Mouse (Mus musculus) liver, embryonic 12.5 days (tissue): ENCODE data around the gene Heca. TPM values are rescaled to one million over a fixed set of nuclear protein-coding genes. Genes with fewer than 3 reads are reported as not detected.
A peak's percentile ranks its signal among the peaks of the same experiment; 100 is the strongest.
"Not testable (repeated sequence)": the region's sequence is repeated elsewhere in the genome, so short reads cannot be mapped to it uniquely, and the experiment has no call there.

Experiments used
- ATAC-seq: fragments of 200-750 bp; cut with Nextera tagmentation; 2 replicates; pipeline ENCODE4 v1.8.0; 2017; ENCODE audit warnings: moderate number of reproducible peaks, mild to moderate bottlenecking, moderate library complexity
- H3K27ac ChIP-seq: fragments of 300-500 bp; sonication (generic); 2 replicates; pipeline ENCODE4 v1.5.1; 2016; ENCODE audit warnings: mild to moderate bottlenecking
- H3K27me3 ChIP-seq: fragments of 300-500 bp; sonication (generic); replicated peaks from 2 replicates; pipeline ENCODE4 v1.6.1; 2016; ENCODE audit warnings: mild to moderate bottlenecking, moderate library complexity
- H3K36me3 ChIP-seq: fragments of 300-500 bp; sonication (generic); 2 replicates; pipeline ENCODE4 v1.6.1; 2016; ENCODE audit warnings: mild to moderate bottlenecking, moderate library complexity
- H3K4me1 ChIP-seq: fragments of 300-500 bp; sonication (generic); 2 replicates; pipeline ENCODE4 v1.6.1; 2016
- H3K4me2 ChIP-seq: fragments of 300-500 bp; sonication (generic); 2 replicates; pipeline ENCODE4 v1.6.1; 2016; ENCODE audit warnings: mild to moderate bottlenecking, moderate library complexity
- H3K4me3 ChIP-seq: fragments of 300-500 bp; sonication (generic); 2 replicates; pipeline ENCODE4 v1.5.1; 2016; ENCODE audit warnings: mild to moderate bottlenecking, moderate library complexity
- H3K9ac ChIP-seq: fragments of 300-500 bp; sonication (generic); 2 replicates; pipeline ENCODE4 v1.6.1; 2016; ENCODE audit warnings: mild to moderate bottlenecking, moderate library complexity
- H3K9me3 ChIP-seq: fragments of 300-500 bp; sonication (generic); replicated peaks from 2 replicates; pipeline ENCODE4 v1.6.1; 2016; ENCODE audit warnings: mild to moderate bottlenecking, moderate library complexity
- WGBS: fragments of 180-500 bp; shearing (Covaris S2); methylation state at CpG from one replicate; pipeline ENCODE4 v1.1.7; 2016; ENCODE audit not compliant: insufficient replicate concordance; 5-methylcytosine and 5-hydroxymethylcytosine counted together
- polyA plus RNA-seq: library from polyadenylated mRNA; unstranded; fragments of >200 nt; fragmentation: Nextera tagmentation; extraction: Ambion mirVana; gene quantifications from 2 replicates; pipeline ENCODE4 v1.2.1, GENCODE M21; 2016

Heca gene
- polyA plus RNA-seq, 1 experiment from 2014 or later: 3.4 TPM

GRCm38 (mm10) chr10:17931157-17931556, 16.7 kb downstream of the Heca start:
- Histone ChIP-seq H3K9ac (no peak overlapping the region), H3K4me3 (no peak overlapping the region), H3K27ac (no peak overlapping the region), H3K9me3 (no peaks in the 10 kb centered on the region), H3K4me2 (no peak overlapping the region), H3K27me3 (no peaks in the 10 kb centered on the region), H3K4me1 (peaks cover 20% of the 10 kb centered on the region), H3K36me3 (0 out of 2 replicates have a peak, but pooled peaks cover 2% of the 10 kb centered on the region)
- 52% methylated on average over 1 of the region's 1 CpGs for WGBS
- no peak for ATAC-seq

- no peak overlapping the region for H3K4me3 ChIP-seq
- H3K27me3 ChIP-seq: no peaks in the 10 kb centered on the region
- H3K9me3 ChIP-seq: no peaks in the 10 kb centered on the region
- H3K4me2 ChIP-seq: no peak overlapping the region
- ATAC-seq: no peak
- peaks cover 24% of the 10 kb centered on the region for H3K4me1 ChIP-seq
- WGBS: 47% methylated on average over 6 of the region's 6 CpGs
- no peak overlapping the region for H3K9ac ChIP-seq
- 0 out of 2 replicates have a peak, but pooled peaks cover 2% of the 10 kb centered on the region for H3K36me3 ChIP-seq
- H3K27ac ChIP-seq: no peak overlapping the region
These were observed 17.3 kb downstream of the Heca start for GRCm38 (mm10) chr10:17930445-17931083.

- peaks cover 30% of the 10 kb centered on the region for H3K4me1 ChIP-seq
- no peak overlapping the region for H3K4me2 ChIP-seq
- ATAC-seq: no peak
- no peaks in the 10 kb centered on the region for H3K27me3 ChIP-seq
- H3K9me3 ChIP-seq: no peaks in the 10 kb centered on the region
- WGBS: 80% methylated on average over 3 of the region's 3 CpGs
- no peak overlapping the region for H3K27ac ChIP-seq
- no peak overlapping the region for H3K9ac ChIP-seq
- 0 out of 2 replicates have a peak, but pooled peaks cover 2% of the 10 kb centered on the region for H3K36me3 ChIP-seq
- no peak overlapping the region for H3K4me3 ChIP-seq
These were observed 22.7 kb downstream of the Heca start for GRCm38 (mm10) chr10:17925200-17925599.

- no peak overlapping the region for H3K9ac ChIP-seq
- H3K4me3 ChIP-seq: no peak overlapping the region
These were observed 23.7 kb downstream of the Heca start for GRCm38 (mm10) chr10:17924166-17924565.

GRCm38 (mm10) chr10:17921381-17921780, 26.5 kb downstream of the Heca start:
- Histone ChIP-seq H3K27ac (no peak overlapping the region), H3K9ac (no peak overlapping the region), H3K36me3 (no peaks in the 10 kb centered on the region), H3K27me3 (no peaks in the 10 kb centered on the region), H3K4me2 (no peak overlapping the region), H3K4me1 (peaks cover 28% of the 10 kb centered on the region), H3K9me3 (no peaks in the 10 kb centered on the region), H3K4me3 (no peak overlapping the region)
- peak; percentile 61 for ATAC-seq
- 56% methylated on average over 4 of the region's 4 CpGs for WGBS

More at GRCm38 (mm10) chr10:17924166-17924565, 23.7 kb downstream of the Heca start:
- no peaks in the 10 kb centered on the region for H3K9me3 ChIP-seq
- H3K4me1 ChIP-seq: peaks cover 32% of the 10 kb centered on the region
- H3K4me2 ChIP-seq: no peak overlapping the region
- ATAC-seq: no peak
- no peaks in the 10 kb centered on the region for H3K27me3 ChIP-seq
- 59% methylated on average over 3 of the region's 3 CpGs for WGBS
- no peak overlapping the region for H3K27ac ChIP-seq
- H3K36me3 ChIP-seq: 0 out of 2 replicates have a peak, but pooled peaks cover 2% of the 10 kb centered on the region

- peaks cover 22% of the 10 kb centered on the region for H3K4me1 ChIP-seq
- H3K27ac ChIP-seq: no peak overlapping the region
- ATAC-seq: no peak
- H3K9me3 ChIP-seq: no peaks in the 10 kb centered on the region
- no peaks in the 10 kb centered on the region for H3K27me3 ChIP-seq
- H3K4me3 ChIP-seq: no peak overlapping the region
- no peak overlapping the region for H3K4me2 ChIP-seq
- peaks cover 9% of the 10 kb centered on the region for H3K36me3 ChIP-seq
- 62% methylated on average over 5 of the region's 5 CpGs for WGBS
- no peak overlapping the region for H3K9ac ChIP-seq
These were observed 27.9 kb downstream of the Heca start for GRCm38 (mm10) chr10:17919971-17920370.

GRCm38 (mm10) chr10:17919032-17919431, 28.8 kb downstream of the Heca start:
- Histone ChIP-seq H3K27ac (no peak overlapping the region), H3K4me2 (no peak overlapping the region), H3K36me3 (peaks cover 16% of the 10 kb centered on the region), H3K4me3 (no peak overlapping the region), H3K27me3 (no peaks in the 10 kb centered on the region), H3K4me1 (peaks cover 22% of the 10 kb centered on the region), H3K9me3 (no peaks in the 10 kb centered on the region), H3K9ac (no peak overlapping the region)
- no peak for ATAC-seq
- 73% methylated on average over 2 of the region's 2 CpGs for WGBS

GRCm38 (mm10) chr10:17908731-17909130, 39.1 kb downstream of the Heca start:
- no peak overlapping the region for H3K4me3 ChIP-seq
- H3K9ac ChIP-seq: no peak overlapping the region
- ATAC-seq: no peak
- 54% methylated on average over 4 of the region's 4 CpGs for WGBS
- H3K27me3 ChIP-seq: no peaks in the 10 kb centered on the region
- H3K36me3 ChIP-seq: peaks cover 21% of the 10 kb centered on the region
- H3K4me1 ChIP-seq: no peaks in the 10 kb centered on the region
- no peak overlapping the region for H3K4me2 ChIP-seq
- H3K27ac ChIP-seq: no peak overlapping the region
- H3K9me3 ChIP-seq: no peaks in the 10 kb centered on the region

GRCm38 (mm10) chr10:17906405-17906804, 41.5 kb downstream of the Heca start:
- not testable (repeated sequence) for H3K4me2 ChIP-seq, H3K9ac ChIP-seq, H3K4me3 ChIP-seq, H3K27ac ChIP-seq, ATAC-seq, H3K27me3 ChIP-seq, H3K4me1 ChIP-seq, H3K9me3 ChIP-seq
- H3K36me3 ChIP-seq: peaks cover 33% of the 10 kb centered on the region
- WGBS: 74% methylated on average over 3 of the region's 3 CpGs

GRCm38 (mm10) chr10:17903449-17903848, 44.4 kb downstream of the Heca start:
- H3K4me3 ChIP-seq: no peak overlapping the region
- H3K27me3 ChIP-seq: no peaks in the 10 kb centered on the region
- H3K36me3 ChIP-seq: peaks cover 39% of the 10 kb centered on the region
- no peak overlapping the region for H3K4me2 ChIP-seq
- no peaks in the 10 kb centered on the region for H3K9me3 ChIP-seq
- no peak overlapping the region for H3K27ac ChIP-seq
- no peak for ATAC-seq
- no peak overlapping the region for H3K9ac ChIP-seq
- H3K4me1 ChIP-seq: no peaks in the 10 kb centered on the region
- 79% methylated on average over 2 of the region's 2 CpGs for WGBS

GRCm38 (mm10) chr10:17880724-17881123, 67.1 kb downstream of the Heca start:
- H3K36me3 ChIP-seq: no peaks in the 10 kb centered on the region
- WGBS: 53% methylated on average over 2 of the region's 2 CpGs
- H3K9me3 ChIP-seq: no peaks in the 10 kb centered on the region
- no peak overlapping the region for H3K4me3 ChIP-seq
- no peak overlapping the region for H3K27ac ChIP-seq
- no peaks in the 10 kb centered on the region for H3K4me1 ChIP-seq
- no peaks in the 10 kb centered on the region for H3K27me3 ChIP-seq
- H3K9ac ChIP-seq: no peak overlapping the region
- no peak overlapping the region for H3K4me2 ChIP-seq
- no peak for ATAC-seq

GRCm38 (mm10) chr10:17880038-17880437, 67.8 kb downstream of the Heca start:
- Histone ChIP-seq H3K4me3 (no peak overlapping the region), H3K27me3 (no peaks in the 10 kb centered on the region), H3K27ac (no peak overlapping the region), H3K9ac (no peak overlapping the region), H3K36me3 (no peaks in the 10 kb centered on the region), H3K4me2 (no peak overlapping the region), H3K9me3 (no peaks in the 10 kb centered on the region), H3K4me1 (no peaks in the 10 kb centered on the region)
- no peak for ATAC-seq
- WGBS: 66% methylated on average over 3 of the region's 3 CpGs
